Mouse (Mus musculus): ENCODE data around the gene Usp35.

Usp35 gene

GRCm38 (mm10) chr7:97331726-97332666, at the start of gene Usp35, which contains the start of gene Kctd21:
Usp35 (minus strand) TSS chr7:97332020.
Kctd21 (plus strand) TSS chr7:97332327.
- peak; percentile 96 for DNase-seq (ENCODE audit: low spot score)

DNA sequence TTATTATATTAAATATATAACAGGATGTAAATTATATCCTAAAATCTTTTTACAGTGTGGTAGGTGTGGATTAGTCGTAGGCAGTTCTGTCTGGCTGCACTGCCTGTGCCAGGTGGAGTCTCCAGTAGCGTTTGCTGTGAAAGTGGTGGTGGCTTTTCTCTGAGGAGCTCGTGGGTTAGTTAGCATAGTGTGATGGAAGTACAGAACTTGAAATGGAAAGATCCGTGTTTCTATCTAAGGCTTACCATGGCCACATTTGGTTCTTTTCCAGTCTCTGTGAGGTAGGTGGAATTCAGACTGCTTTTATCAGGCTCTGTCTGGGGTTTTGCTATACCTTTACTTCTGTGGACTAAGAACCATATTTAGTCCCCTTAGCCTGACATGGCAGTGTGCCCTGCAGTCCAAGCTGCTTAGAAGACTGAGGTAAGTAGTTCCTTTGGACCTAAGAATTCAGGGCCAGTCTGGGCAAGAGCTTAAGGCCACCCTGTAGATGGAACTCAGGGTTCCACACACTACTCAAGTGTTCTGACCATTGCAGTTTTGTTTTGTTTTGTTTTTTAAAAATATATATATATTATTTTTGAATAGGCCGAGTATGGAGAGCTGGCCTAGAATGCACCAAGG, 48.8 kb upstream of the Usp35 start:
- DNase-seq (ENCODE audit: low spot score) = no peak

- no peak for DNase-seq (ENCODE audit: low spot score)
These were observed 47.5 kb upstream of the Usp35 start for GRCm38 (mm10) chr7:97379304-97379703.

GRCm38 (mm10) chr7:97375906-97376305, 44.1 kb upstream of the Usp35 start:
- no peak for DNase-seq (ENCODE audit: low spot score)

GRCm38 (mm10) chr7:97375101-97375500, 43.3 kb upstream of the Usp35 start:
- DNase-seq (ENCODE audit: low spot score) = no peak

- DNase-seq (ENCODE audit: low spot score) = no peak
These were observed 34.1 kb upstream of the Usp35 start for GRCm38 (mm10) chr7:97365887-97366286.

GRCm38 (mm10) chr7:97361467-97361866, 29.6 kb upstream of the Usp35 start:
- peak; percentile 41 for DNase-seq (ENCODE audit: low spot score)

GRCm38 (mm10) chr7:97360955-97361354, 29.1 kb upstream of the Usp35 start:
- DNase-seq (ENCODE audit: low spot score) = no peak

GRCm38 (mm10) chr7:97360166-97360565, 28.3 kb upstream of the Usp35 start:
- no peak for DNase-seq (ENCODE audit: low spot score)

- DNase-seq (ENCODE audit: low spot score) = no peak
These were observed 26.5 kb upstream of the Usp35 start for GRCm38 (mm10) chr7:97358347-97358746.

GRCm38 (mm10) chr7:97357840-97358239, 26.0 kb upstream of the Usp35 start:
- DNase-seq (ENCODE audit: low spot score) = no peak

DNA sequence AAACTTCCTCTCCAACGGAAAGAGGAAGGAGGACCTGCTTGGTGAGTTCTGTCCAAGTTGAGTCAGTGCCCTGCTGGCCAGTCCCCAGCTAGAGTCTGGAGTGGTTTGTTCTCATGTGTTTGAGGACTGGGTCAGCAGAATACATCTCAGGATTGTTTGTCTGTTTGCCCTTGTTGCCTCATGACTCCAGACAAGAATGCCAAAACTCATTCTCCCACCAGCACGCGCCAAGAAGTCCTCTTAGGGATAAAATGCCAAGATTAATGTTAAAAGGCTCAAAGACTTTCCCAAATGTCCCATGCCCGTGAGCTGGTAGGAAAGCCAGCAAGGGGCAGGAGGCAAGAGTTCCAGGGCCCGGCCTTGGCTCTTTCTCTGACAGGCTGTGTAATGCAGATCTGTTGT, 25.1 kb upstream of the Usp35 start:
- DNase-seq (ENCODE audit: low spot score) = no peak

- no peak for DNase-seq (ENCODE audit: low spot score)
These were observed 24.4 kb upstream of the Usp35 start for GRCm38 (mm10) chr7:97356253-97356652.

DNA sequence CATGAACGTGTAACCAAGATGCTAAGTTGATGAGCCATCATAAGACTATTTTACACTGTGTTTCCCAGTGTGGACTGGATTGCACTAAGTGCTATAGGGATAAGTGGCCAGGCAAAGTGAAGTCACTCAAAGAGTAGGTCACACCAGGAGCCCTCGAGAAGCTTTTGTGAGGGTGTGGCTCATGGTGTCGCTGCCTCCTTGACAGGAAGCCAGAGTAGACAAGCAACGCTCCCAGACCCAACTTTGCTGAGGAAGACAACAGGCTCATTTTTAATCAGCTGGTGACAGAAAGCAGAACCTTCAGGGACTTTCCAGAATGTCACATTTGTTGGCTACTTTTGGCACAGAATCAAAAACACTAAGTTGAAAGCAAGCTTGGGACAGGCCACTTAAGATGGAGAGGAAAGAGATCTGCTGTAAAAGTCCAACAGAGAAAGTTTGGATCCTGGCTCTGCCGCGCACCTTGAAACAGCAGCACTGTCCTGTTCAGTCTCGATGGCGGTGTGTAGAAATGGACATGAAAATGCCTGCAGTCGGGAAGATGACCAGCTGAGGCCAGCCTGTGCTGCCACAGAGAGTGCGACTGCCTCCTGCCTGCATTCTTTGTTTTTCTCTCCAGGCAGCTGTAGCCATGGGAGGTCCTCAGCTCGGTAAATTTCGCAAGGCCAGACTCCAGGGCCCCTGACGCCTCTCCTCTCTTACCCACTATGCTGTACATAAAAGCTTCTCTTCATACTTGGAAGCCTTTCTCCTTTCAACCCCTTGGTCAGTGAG, 23.4 kb upstream of the Usp35 start:
- peak; percentile 82 for DNase-seq (ENCODE audit: low spot score)

DNA sequence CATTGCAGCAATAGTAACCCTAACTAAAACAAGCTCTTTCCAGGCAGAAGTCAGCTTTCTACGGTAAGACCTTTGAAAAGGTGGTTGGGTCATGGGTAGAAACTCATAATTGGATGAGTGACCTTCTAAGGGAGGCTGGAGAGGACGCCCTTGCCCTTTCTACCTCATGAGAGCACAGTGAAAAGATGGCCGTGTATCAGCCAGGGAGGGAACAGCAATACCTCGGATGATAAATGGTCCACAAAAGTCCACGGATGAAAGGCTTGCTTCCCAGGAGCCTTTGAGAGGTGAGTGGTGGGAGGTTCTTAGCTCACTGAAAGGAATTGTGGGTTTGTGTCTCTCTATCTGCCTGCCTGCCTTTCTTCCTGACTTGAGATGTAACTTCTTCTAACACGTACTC, 21.5 kb upstream of the Usp35 start:
- DNase-seq (ENCODE audit: low spot score) = no peak

- DNase-seq (ENCODE audit: low spot score) = no peak
These were observed 20.1 kb upstream of the Usp35 start for GRCm38 (mm10) chr7:97351792-97352513.

DNA sequence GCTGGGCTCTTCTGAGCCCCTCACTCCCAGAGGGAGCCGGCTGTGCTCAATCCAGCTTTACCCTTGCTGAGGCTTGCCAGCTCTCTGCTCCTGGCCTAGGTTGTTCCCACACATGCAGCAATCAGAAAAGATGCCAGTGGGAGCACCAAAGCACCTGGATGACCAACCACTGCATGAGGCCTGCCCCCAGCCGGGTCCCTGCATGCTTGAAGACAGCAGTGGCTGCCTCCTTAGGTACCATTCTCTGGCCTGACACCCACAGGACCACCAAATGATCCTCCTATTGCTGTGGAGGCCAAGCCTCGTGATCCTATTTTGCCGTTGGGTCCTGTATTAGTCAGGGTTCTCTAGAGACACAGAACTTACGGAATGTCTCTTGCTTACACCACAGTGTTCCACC, 19.1 kb upstream of the Usp35 start:
- no peak for DNase-seq (ENCODE audit: low spot score)

GRCm38 (mm10) chr7:97349438-97349837, 17.6 kb upstream of the Usp35 start:
- DNase-seq (ENCODE audit: low spot score) = no peak

- DNase-seq (ENCODE audit: low spot score) = no peak
These were observed 17.0 kb upstream of the Usp35 start for GRCm38 (mm10) chr7:97348836-97349235.

DNA sequence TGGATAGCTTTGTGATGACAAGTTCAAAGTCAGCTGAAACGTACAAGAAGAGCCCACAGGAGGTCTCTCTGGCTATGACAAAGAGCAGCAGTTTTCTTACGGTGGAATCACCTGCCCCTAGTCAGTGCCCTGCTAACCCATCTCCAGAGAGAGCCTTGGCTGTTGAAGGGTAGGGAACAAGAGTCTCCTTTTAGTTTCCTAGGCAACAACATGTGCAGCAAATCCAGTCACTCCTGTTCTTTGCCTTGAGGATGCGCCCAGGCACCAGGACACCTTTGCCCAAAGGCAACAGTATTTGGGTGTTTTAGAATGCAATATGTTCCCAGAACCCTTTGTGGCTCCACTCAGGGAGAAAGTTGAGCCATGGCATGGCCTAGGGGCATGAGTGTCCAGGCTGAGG, 16.5 kb upstream of the Usp35 start:
- no peak for DNase-seq (ENCODE audit: low spot score)

- no peak for DNase-seq (ENCODE audit: low spot score)
These were observed 15.6 kb upstream of the Usp35 start for GRCm38 (mm10) chr7:97347464-97347863.

- no peak for DNase-seq (ENCODE audit: low spot score)
These were observed 15.0 kb upstream of the Usp35 start for GRCm38 (mm10) chr7:97346822-97347166.
